Mouse (Mus musculus) lung, embryonic 16.5 days (tissue): ENCODE results near the gene Olfr1258. TPM values are rescaled to one million over a fixed set of nuclear protein-coding genes. Genes with fewer than 3 reads are reported as not detected.
"Not testable (repeated sequence)": the region's sequence is repeated elsewhere in the genome, so short reads cannot be mapped to it uniquely, and the experiment has no call there.

Experiments used
- ATAC-seq: fragments of 200-750 bp; cut with Nextera tagmentation; 2 replicates; pipeline ENCODE4 v1.8.0; 2017; ENCODE audit warnings: low read depth, mild to moderate bottlenecking, moderate library complexity
- H3K27ac ChIP-seq: fragments of 300-500 bp; sonication (generic); 2 replicates; pipeline ENCODE4 v1.5.1; 2014; ENCODE audit warnings: mild to moderate bottlenecking, control low read depth, low read length
- H3K27me3 ChIP-seq: fragments of 300-500 bp; sonication (generic); 2 replicates; pipeline ENCODE4 v1.6.1; 2014; ENCODE audit warnings: low read depth, low read length, mixed read lengths; ENCODE audit not compliant: control insufficient read depth, insufficient read depth
- H3K36me3 ChIP-seq: fragments of 300-500 bp; sonication (generic); 2 replicates; pipeline ENCODE4 v1.6.1; 2014; ENCODE audit warnings: low read length; ENCODE audit not compliant: control insufficient read depth, insufficient read depth
- H3K4me1 ChIP-seq: fragments of 300-500 bp; sonication (generic); replicated peaks from 2 replicates; pipeline ENCODE4 v1.6.1; 2014; ENCODE audit warnings: low read length, mixed read lengths; ENCODE audit not compliant: control insufficient read depth, insufficient read depth
- H3K4me2 ChIP-seq: fragments of 300-500 bp; sonication (generic); 2 replicates; pipeline ENCODE4 v1.6.1; 2014; ENCODE audit warnings: low read depth, low read length, control low read depth
- H3K4me3 ChIP-seq: fragments of 300-500 bp; sonication (generic); 2 replicates; pipeline ENCODE4 v1.5.1; 2014; ENCODE audit warnings: mild to moderate bottlenecking, low read length, control low read depth
- H3K9ac ChIP-seq: fragments of 300-500 bp; sonication (generic); 2 replicates; pipeline ENCODE4 v1.6.1; 2014; ENCODE audit warnings: low read length, control low read depth
- H3K9me3 ChIP-seq: fragments of 300-500 bp; sonication (generic); 2 replicates; pipeline ENCODE4 v1.6.1; 2016; ENCODE audit warnings: low read length; ENCODE audit not compliant: control insufficient read depth
- WGBS: fragments of 180-500 bp; shearing (Covaris S2); extraction: QIAGEN DNeasy Blood & Tissue Kit; methylation state at CpG from one replicate; pipeline ENCODE4 v1.1.7; 2014; 5-methylcytosine and 5-hydroxymethylcytosine counted together
- polyA plus RNA-seq: library from polyadenylated mRNA; unstranded; fragments of >200 nt; fragmentation: Nextera tagmentation; extraction: Ambion mirVana; gene quantifications from 2 replicates; pipeline ENCODE4 v1.2.1, GENCODE M21; 2015

Gene Olfr1258
- polyA plus RNA-seq = not detected in 2 replicates

- no peak for ATAC-seq
- Histone ChIP-seq H3K4me3 (no peak within 1 kb of the TSS), H3K9me3 (no peaks in the 10 kb centered on the region), H3K4me1 (no peaks in the 10 kb centered on the region), H3K27ac (no peak within 1 kb of the TSS), H3K9ac (no peak within 1 kb of the TSS), H3K27me3 (no peaks in the 10 kb centered on the region), H3K36me3 (no peaks in the 10 kb centered on the region), H3K4me2 (no peak within 1 kb of the TSS)
These were observed at the start of gene Olfr1258 for GRCm38 (mm10) chr2:89927009-89927408. Gene Olfr1258, plus strand, starts transcription at chr2:89927309.

- Histone ChIP-seq H3K9me3 (no peaks in the 10 kb centered on the region), H3K4me2 (no peak within 1 kb of the TSS), H3K9ac (no peak within 1 kb of the TSS), H3K36me3 (no peaks in the 10 kb centered on the region), H3K27ac (no peak within 1 kb of the TSS), H3K27me3 (no peaks in the 10 kb centered on the region), H3K4me3 (no peak within 1 kb of the TSS), H3K4me1 (no peaks in the 10 kb centered on the region)
- WGBS = 74% methylated on average over 1 of the region's 1 CpGs
- ATAC-seq = no peak
These were observed 49.0 kb upstream of the Olfr1258 start, which contains the start of gene Olfr1257 for GRCm38 (mm10) chr2:89878137-89878536. Gene Olfr1257, plus strand, starts transcription at chr2:89878437.

GRCm38 (mm10) chr2:89912616-89913015 is 14.5 kb upstream of the Olfr1258 start:
- not testable (repeated sequence) for H3K4me3 ChIP-seq, H3K36me3 ChIP-seq, H3K27me3 ChIP-seq, H3K27ac ChIP-seq, H3K9ac ChIP-seq, H3K4me2 ChIP-seq, H3K9me3 ChIP-seq, H3K4me1 ChIP-seq, ATAC-seq
- WGBS = 84% methylated on average over 9 of the region's 9 CpGs

- Histone ChIP-seq H3K36me3 (no peaks in the 10 kb centered on the region), H3K27me3 (no peaks in the 10 kb centered on the region), H3K27ac (no peak within 1 kb of the TSS), H3K9me3 (no peaks in the 10 kb centered on the region), H3K4me1 (no peaks in the 10 kb centered on the region), H3K4me2 (no peak within 1 kb of the TSS), H3K4me3 (no peak within 1 kb of the TSS), H3K9ac (no peak within 1 kb of the TSS)
- 74% methylated on average over 5 of the region's 5 CpGs for WGBS
- no peak for ATAC-seq
These were observed 21.5 kb downstream of the Olfr1258 start, which contains the start of gene Olfr1259 for GRCm38 (mm10) chr2:89948564-89948963. Gene Olfr1259, minus strand, starts transcription at chr2:89948664.

- H3K4me1 ChIP-seq = no peaks in the 10 kb centered on the region
- H3K36me3 ChIP-seq = no peaks in the 10 kb centered on the region
- H3K9ac ChIP-seq = no peak within 1 kb of the TSS
- no peak within 1 kb of the TSS for H3K27ac ChIP-seq
- H3K9me3 ChIP-seq = no peaks in the 10 kb centered on the region
- H3K4me3 ChIP-seq = no peak within 1 kb of the TSS
- no peak for ATAC-seq
- 41% methylated on average over 2 of the region's 2 CpGs for WGBS
- H3K27me3 ChIP-seq = no peaks in the 10 kb centered on the region
- no peak within 1 kb of the TSS for H3K4me2 ChIP-seq
These were observed 47.1 kb downstream of the Olfr1258 start, which contains the start of gene Olfr1260 for GRCm38 (mm10) chr2:89974184-89974583. Gene Olfr1260, plus strand, starts transcription at chr2:89974340.

- no peak for ATAC-seq
- Histone ChIP-seq H3K9me3 (no peaks in the 10 kb centered on the region), H3K27ac (no peak overlapping the region), H3K4me3 (no peak overlapping the region), H3K4me2 (no peak overlapping the region), H3K27me3 (no peaks in the 10 kb centered on the region), H3K9ac (no peak overlapping the region), H3K36me3 (no peaks in the 10 kb centered on the region), H3K4me1 (no peaks in the 10 kb centered on the region)
- 63% methylated on average over 2 of the region's 2 CpGs for WGBS
These were observed 50.6 kb downstream of the Olfr1258 start for GRCm38 (mm10) chr2:89977709-89978108.

Other genes with a start within 250 kb of the Olfr1258 start
- not detected in 2 replicates for gene Olfr1252, start 202.3 kb upstream of the Olfr1258 start, polyA plus RNA-seq
- not detected in 2 replicates for gene Olfr1253, start 170.2 kb upstream of the Olfr1258 start, polyA plus RNA-seq
- gene Olfr1254, start 133.7 kb upstream of the Olfr1258 start, polyA plus RNA-seq = not detected in 2 replicates
- gene Olfr1255, start 115.3 kb upstream of the Olfr1258 start, polyA plus RNA-seq = not detected in 2 replicates
- gene Olfr1256, start 85.8 kb upstream of the Olfr1258 start, polyA plus RNA-seq = not detected in 2 replicates
- not detected in 2 replicates for gene Olfr48, start 79.1 kb upstream of the Olfr1258 start, polyA plus RNA-seq
- gene Olfr1257, start 48.9 kb upstream of the Olfr1258 start, polyA plus RNA-seq = not detected in 2 replicates
- gene Olfr1259, start 21.4 kb downstream of the Olfr1258 start, polyA plus RNA-seq = not detected in 2 replicates
- gene Olfr1260, start 47.0 kb downstream of the Olfr1258 start, polyA plus RNA-seq = not detected in 2 replicates
- gene Olfr1261, start 63.9 kb downstream of the Olfr1258 start, polyA plus RNA-seq = not detected in 2 replicates
- gene Olfr1262, start 72.8 kb downstream of the Olfr1258 start, polyA plus RNA-seq = not detected in 2 replicates
- gene Olfr1263, start 84.8 kb downstream of the Olfr1258 start, polyA plus RNA-seq = not detected in 2 replicates
- not detected in 2 replicates for gene Olfr1264, start 98.3 kb downstream of the Olfr1258 start, polyA plus RNA-seq
- not detected in 2 replicates for gene Olfr1265, start 108.0 kb downstream of the Olfr1258 start, polyA plus RNA-seq
- gene Olfr140, start 136.3 kb downstream of the Olfr1258 start, polyA plus RNA-seq = not detected in 2 replicates
- gene Olfr1269, start 194.1 kb downstream of the Olfr1258 start, polyA plus RNA-seq = not detected in 2 replicates
- not detected in 2 replicates for gene Olfr32, start 215.0 kb downstream of the Olfr1258 start, polyA plus RNA-seq
- not detected in 2 replicates for gene Olfr1270, start 225.8 kb downstream of the Olfr1258 start, polyA plus RNA-seq